Mouse (Mus musculus) spleen, adult 12 weeks (tissue): ENCODE measurements around the gene Oca2.

Experiments used
- DNase-seq: peaks from one replicate; pipeline ENCODE4 v3.0.0; 2022; ENCODE audit warnings: low spot score

The Oca2 gene

DNA sequence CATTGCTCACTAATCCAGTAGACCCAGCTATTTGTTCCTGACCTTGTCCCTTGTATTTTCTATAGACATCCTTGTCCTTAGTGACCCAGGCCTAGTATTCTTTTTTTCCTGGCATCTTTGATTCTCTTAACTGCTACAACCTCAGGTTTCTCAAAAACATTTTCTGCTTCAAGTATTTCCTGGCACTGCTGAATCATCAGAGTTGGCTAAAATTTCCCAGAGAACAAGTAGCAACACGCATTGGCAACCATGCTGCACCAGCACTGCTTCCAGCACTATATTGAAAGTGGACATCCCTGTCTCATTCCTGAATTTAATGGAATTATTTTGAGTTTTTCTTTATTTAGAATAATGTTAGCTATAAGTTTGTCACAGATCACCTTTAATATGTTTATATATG lies 143.1 kb downstream of the Oca2 start:
- DNase-seq, result no peak

DNA sequence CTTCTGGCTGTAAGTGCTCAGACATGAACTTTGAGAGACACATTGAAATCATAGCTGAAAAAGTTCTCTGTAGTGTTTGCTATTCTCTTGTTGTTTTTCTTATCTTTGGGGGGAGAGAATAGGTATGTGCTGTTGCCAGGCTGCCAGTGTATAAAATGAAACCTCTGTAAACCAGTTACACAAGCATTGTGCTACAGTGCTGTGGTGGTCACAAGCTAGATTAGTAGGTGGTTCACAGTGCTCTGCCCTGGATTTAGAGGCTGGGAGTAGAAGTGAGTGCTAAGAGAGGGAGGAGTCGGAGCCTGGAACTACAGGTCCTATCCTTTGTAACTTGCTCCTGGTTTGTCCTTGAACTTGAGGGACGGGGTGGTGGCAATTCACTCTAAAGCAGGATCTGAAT lies 148.7 kb downstream of the Oca2 start:
- DNase-seq, result no peak

DNA sequence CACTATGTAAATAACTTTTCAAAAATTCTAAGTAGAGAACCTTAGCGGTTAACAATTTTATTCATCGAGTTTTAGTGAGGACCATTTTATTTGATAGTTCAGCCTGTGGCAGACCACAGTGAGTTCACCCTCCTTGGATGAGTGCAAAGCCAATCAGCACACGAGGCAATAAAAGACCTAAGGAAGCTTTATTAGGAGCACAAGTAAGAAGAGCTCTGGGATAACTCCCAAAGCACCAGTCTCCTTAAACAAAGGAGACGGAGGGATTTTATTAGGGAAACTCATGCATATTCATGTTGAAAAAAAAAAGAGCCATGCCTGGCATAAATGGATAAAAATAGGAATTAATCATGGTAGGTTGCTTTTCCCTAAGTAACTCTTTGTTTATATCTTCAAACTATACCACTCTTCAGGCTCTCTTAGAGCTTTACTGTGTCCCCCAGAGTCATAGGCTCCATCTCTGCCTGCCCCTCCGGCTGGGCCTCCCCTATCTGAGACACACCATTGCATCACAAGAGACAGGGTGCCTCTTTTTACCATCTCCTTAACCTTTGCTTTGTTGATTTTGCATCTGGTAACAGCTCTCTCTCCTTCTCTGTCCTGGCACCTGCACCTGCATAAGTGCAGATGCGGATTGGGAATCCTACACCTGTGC lies 178.7 kb downstream of the Oca2 start:
- DNase-seq, result no peak

- no peak for DNase-seq
Measured at GRCm38 (mm10) chr7:56419253-56419844, 179.8 kb downstream of the Oca2 start.

- no peak for DNase-seq
Measured at GRCm38 (mm10) chr7:56421946-56422345, 182.4 kb downstream of the Oca2 start.

DNA sequence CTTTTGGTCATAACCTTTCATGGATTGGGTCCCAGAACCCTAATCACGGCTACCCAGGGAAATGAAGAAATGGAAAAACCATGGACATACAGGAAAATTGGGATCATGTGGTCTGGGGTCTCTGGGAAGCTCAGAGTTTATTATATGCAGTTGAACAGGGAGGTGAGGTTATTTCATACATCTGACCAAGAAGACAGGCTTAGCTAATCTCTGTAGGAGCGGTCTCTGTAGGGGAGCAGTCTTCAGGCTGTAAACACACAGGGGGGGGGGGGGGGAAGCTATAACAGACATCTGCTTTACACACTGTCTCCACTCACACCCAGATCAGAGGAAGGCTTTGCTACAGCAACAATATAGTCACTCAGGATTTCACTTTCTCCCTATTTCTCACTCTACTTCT lies 184.0 kb downstream of the Oca2 start:
- DNase-seq, result no peak

DNA sequence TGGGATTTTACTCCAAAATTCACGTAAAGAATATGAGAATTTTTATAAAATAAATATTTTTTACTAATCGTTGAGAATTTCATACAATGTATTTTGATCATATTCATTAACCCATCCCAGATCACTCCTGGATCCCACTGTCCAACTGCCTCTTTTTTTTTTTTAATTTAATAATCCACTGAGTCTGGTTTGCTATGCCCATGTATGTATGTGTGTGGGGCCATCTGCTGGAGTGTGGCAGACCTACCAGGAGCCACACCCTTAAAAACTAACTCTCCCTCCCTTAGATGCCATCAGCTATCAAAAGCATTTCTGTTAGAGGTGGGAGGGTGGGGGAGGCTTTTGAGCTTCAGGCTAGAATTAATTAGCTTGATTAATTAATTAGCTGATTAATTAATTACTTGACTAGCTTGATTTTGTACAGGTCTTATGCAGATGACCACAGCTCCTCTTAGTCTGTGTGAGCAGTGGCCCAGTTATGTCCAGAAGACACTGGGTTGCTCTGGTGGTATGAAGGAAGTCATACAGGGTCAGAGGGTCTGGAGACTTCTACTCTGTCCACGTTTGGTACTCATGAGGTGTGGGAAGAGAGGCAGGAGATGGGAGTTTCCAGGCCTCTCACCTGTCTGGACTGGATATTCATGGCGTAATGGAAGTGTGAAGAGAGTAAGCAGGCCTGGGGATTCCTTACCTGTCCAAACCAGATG lies 221.4 kb downstream of the Oca2 start:
- DNase-seq, result no peak

DNA sequence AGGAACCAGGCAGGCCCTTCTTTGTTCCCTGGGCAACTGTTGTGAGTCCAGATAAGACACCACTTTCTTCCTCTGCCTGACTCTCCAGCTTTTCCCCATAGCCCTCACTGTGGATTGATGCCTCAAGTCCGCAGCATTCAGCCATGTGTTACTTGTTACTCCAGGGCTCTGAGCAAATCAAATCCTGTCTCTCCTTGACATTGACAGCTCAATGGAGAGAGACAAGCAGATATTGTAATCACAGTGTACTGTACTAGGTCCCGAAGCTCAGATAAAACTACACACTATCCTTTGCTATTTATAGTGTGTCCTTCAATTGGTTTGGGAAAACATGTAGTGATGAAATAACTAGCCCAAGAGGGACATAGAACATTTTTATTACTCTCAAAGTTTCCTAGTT lies 258.7 kb downstream of the Oca2 start:
- DNase-seq, result no peak

DNA sequence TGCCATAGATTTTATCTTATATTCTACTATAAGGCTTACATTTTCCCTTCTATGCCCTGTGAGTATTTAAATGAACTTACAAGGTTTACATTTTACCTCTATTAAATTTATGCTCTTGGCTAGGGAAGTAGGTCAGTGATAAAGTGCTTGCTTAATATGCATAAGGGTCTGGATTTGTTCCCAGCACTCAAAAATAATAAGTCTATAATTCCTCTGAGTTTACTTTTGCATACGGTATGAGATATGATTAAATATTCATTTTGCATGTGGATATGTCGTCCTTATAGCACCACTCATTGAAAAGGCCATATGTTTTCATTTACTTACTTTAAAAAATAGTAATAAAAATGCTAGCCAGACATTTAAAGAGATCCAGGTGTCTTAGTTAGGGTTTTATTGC lies 259.8 kb downstream of the Oca2 start:
- DNase-seq, result no peak

DNA sequence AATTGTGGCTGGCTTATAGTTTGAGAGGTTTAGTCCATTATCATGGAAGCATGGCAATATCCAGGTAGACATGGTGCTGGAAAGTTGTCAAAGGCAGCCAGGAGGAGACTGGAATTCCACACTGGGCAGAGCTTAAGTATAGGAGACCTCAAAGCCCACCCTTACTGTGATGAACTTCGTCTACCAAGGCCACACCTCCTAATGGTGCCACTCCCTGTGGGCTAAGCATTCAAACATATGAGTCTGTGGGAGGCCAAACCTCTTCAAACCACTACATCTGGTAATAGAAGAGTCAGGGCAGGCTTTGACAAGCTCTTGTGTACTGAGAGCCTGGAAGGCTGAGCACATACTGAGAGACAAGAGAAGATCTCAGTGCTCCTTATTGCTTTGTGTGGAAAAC lies 260.2 kb downstream of the Oca2 start:
- DNase-seq, result no peak

DNA sequence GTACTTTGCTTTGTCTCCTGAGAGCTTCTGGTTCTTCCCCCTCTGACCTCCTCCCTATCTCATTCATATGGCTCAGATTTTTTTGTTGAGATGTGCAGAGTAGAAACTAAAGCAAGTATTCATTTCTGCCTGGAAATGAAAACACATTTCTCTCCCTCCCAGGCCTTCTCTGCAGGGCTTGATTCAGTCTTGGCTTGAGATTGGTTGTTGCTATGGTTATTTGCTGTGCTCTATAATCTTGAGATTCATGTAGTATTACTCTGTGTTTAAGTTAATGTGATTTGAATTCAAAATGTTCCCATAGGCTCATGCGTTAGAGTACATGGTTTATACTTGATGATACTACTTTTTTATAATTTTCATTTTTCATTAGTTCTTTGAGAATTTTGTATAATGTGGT lies 260.9 kb downstream of the Oca2 start:
- no peak for DNase-seq

- DNase-seq, result no peak
Measured at GRCm38 (mm10) chr7:56518581-56518980, 279.0 kb downstream of the Oca2 start.

DNA sequence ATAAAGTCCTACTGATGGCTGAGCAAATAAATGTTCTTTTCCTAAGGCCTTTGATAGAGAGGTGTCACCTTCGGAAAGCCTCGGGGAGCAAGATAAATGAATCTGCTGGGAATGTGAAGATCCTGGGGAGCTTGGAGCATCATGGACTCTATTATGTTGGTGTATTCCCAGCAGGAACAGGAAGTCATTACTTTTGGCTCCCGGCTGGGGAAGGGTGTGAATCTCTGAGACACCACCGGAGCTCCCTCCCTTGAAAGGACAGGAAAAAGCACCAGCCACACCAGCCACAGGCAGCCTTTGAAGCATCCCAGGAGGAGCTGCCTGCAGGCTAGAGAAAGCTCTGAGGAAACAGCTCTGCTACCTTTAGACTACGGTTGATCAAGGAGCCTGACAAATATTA lies 280.2 kb downstream of the Oca2 start:
- DNase-seq, result no peak

GRCm38 (mm10) chr7:56534856-56535255 lies 295.3 kb downstream of the Oca2 start:
- DNase-seq, result no peak

DNA sequence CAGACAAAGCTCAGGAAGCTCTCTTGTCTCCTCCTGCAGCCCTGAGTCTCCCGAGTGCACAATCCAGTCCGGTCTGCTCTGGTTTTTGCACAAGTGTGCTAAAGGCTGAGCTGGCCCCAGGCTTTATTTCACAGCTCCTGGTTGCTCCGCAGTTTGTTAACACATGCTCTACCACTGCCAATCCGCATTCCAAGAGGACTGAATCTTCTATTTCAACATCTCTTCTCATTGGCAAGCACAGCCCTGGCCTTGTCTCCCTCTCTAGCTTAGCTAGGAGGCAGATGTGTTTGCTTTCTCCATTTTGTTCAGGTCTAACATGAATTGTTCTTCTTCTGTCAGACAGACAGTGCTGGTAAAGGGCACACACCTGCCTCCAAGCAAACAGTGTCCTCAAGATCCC lies 309.7 kb downstream of the Oca2 start:
- DNase-seq, result no peak

DNA sequence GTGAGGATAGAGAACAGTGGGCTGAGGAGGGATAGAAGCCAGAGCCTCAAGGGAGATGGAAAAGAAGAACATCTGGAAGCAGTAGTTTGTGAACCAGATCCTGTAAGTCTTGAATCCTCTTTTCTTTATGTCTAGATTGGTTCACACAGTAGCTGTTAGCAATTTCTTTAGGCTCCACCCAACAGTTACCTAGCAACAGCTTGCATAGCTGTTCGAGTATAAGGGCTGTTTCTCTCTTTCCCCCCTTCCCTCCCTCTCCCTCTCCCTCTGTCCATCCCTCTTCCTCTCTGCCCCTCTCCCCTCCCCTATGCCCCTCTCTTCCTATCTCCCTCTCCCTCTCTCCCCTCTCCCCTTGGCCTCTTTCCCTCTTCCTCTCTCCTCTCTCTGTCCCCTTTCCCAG lies 312.2 kb downstream of the Oca2 start:
- DNase-seq, result no peak
